In the genomic region with DNA sequence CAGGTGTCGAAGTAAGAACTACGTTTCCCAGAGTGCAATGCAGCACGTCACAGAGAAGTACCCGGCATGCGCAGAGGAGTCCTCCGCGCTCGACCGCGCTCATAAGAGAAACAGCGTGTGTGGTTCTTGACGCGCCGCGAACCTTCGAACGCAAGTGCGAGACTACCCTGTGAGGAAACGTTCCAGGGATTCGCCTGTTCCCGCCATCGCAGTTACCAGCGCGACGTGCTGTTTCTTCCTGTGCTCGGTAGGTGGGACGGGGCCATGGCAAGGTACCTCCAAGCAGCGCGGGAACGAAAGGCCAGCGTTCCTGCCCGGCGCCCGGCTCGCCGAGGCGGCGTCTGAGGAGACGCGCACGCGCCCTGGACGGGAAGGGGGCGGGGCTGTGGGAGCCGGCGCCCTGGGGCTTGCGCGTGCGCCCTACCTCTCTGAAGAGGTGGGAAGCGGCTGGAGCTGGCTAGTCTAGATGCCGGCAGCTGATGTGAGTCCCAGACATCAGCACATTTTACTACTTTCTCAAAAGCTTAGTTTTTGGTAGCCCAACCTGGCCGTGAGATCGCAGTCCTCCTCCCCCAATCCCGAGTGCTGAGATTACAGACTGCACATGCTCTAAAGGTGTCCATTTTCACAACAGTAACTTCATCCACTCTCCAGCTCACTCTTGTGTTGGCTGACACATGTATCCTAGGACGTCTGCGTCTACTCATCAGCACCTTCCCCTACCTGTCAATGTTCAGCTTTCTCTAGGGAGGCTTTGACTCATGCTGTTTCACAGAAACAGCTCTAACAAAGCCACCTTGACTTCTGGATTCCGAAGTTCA, we compare ENCODE assay signal across 8 mouse cellular contexts. TPM values are rescaled to one million over a fixed set of nuclear protein-coding genes. Genes with fewer than 3 reads are reported as not detected.
DNase-seq lines count a peak whose midpoint lies in the region; ATAC-seq and TF ChIP-seq lines count a peak whose summit lies in the region.

TSS of gene Sgf29 (plus strand) at position 79 of the 821 bp plus-strand sequence.

- TF ChIP-seq POLR2A in olfactory bulb, adult 2 months (IDR thresholded peaks at IDR 0.05; ENCODE audit: insufficient read depth, low read depth, low read length), result peak; percentile 100
- peak; percentile 92 for TF ChIP-seq POLR2A in thymus, adult 2 months (IDR thresholded peaks at IDR 0.05; ENCODE audit: control insufficient read depth, extremely low read depth, insufficient read depth, low read length, poor library complexity)

- peak within 1 kb of the TSS; percentile 95 for H3K27ac ChIP-seq in ES-E14 (ENCODE audit: insufficient read depth, low read depth, low read length, poor library complexity, severe bottlenecking)
- H3K27ac ChIP-seq in forebrain, embryonic 16.5 days (ENCODE audit: low read length), result peak within 1 kb of the TSS; percentile 93
- peak within 1 kb of the TSS; percentile 96 for H3K27ac ChIP-seq in layer of hippocampus, adult 2 months
- H3K27ac ChIP-seq in lung, embryonic 14.5 days (ENCODE audit: low read depth), result peak within 1 kb of the TSS; percentile 89
- H3K27ac ChIP-seq in olfactory bulb, adult 2 months (ENCODE audit: insufficient read depth, low read depth, low read length), result peak within 1 kb of the TSS; percentile 88
- H3K27ac ChIP-seq in thymus, adult 2 months (ENCODE audit: control insufficient read depth, insufficient read depth, low read length), result peak within 1 kb of the TSS; percentile 55

- no peaks in the 10 kb centered on the region for H3K9me3 ChIP-seq in ES-E14 (ENCODE audit: control insufficient read depth, insufficient read depth, low read depth, low read length)
- no peaks in the 10 kb centered on the region for H3K9me3 ChIP-seq in forebrain, embryonic 16.5 days (ENCODE audit: control insufficient read depth, low read length)
- H3K9me3 ChIP-seq in lung, embryonic 14.5 days (ENCODE audit: low read depth, low read length), result no peaks in the 10 kb centered on the region

- H3K4me3 ChIP-seq in ES-E14 (ENCODE audit: insufficient read depth in 1 of 2, low read depth in 1 of 2, low read length in 2 of 2, poor library complexity in 1 of 2, severe bottlenecking in 1 of 2), result peak within 1 kb of the TSS; percentile 84 to 96
- peak within 1 kb of the TSS; percentile 55 for H3K4me3 ChIP-seq in forebrain, embryonic 16.5 days (replicated peaks; ENCODE audit: low read length)
- H3K4me3 ChIP-seq in layer of hippocampus, adult 2 months, result peak within 1 kb of the TSS; percentile 72
- peak within 1 kb of the TSS; percentile 58 for H3K4me3 ChIP-seq in lung, embryonic 14.5 days (ENCODE audit: low read depth, low read length)
- peak within 1 kb of the TSS; percentile 74 for H3K4me3 ChIP-seq in olfactory bulb, adult 2 months (ENCODE audit: insufficient read depth, low read depth, low read length)
- peak within 1 kb of the TSS; percentile 59 for H3K4me3 ChIP-seq in thymus, adult 2 months (ENCODE audit: control insufficient read depth, insufficient read depth, low read length)

- H3K4me1 ChIP-seq in ES-E14 (ENCODE audit: control insufficient read depth in 2 of 2, insufficient read depth in 2 of 2, low read length in 2 of 2, poor library complexity in 1 of 2), result peaks cover 2 to 11% of the 10 kb centered on the region in 2 experiments; a peak in 2 of 4 replicates
- H3K4me1 ChIP-seq in forebrain, embryonic 16.5 days (replicated peaks; ENCODE audit: control insufficient read depth, insufficient read depth, low read length), result peaks cover 13% of the 10 kb centered on the region
- 0 out of 2 replicates have a peak, but pooled peaks cover 5% of the 10 kb centered on the region for H3K4me1 ChIP-seq in lung, embryonic 14.5 days (ENCODE audit: insufficient read depth)
- no peaks in the 10 kb centered on the region for H3K4me1 ChIP-seq in olfactory bulb, adult 2 months (ENCODE audit: control insufficient read depth, insufficient read depth, low read length)
- no peaks in the 10 kb centered on the region for H3K4me1 ChIP-seq in thymus, adult 2 months (replicated peaks; ENCODE audit: control insufficient read depth, insufficient read depth, low read length)

- intact Hi-C loops in heart, postnatal 36 days (cut with DNase I), result loop anchor here (5.0 kb wide), 1 partner anchor 108 kb away; the partner anchor contains the start of gene Mapk3

- peak; percentile 82 for DNase-seq in ES-E14 (ENCODE audit: low read depth, low spot score)
- peak; percentile 92 for DNase-seq in cerebellum, adult 11-12 months
- peak; percentile 93 to 98 for DNase-seq in heart, postnatal 36 days
- DNase-seq in layer of hippocampus, adult 2 months (ENCODE audit: low spot score in 2 of 2), result peak; percentile 91 to 93
- DNase-seq in lung, embryonic 14.5 days, result peak; percentile 95
- DNase-seq in thymus, adult 2 months, result peak; percentile 93

- whole genome bisulfite sequencing in forebrain, embryonic 16.5 days, result 1% methylated on average over 57 of the region's 57 CpGs
- WGBS in lung, embryonic 14.5 days, result 1% methylated on average over 57 of the region's 57 CpGs
- 1% methylated on average over 57 of the region's 57 CpGs for WGBS in olfactory bulb, adult 2 months
- 1% methylated on average over 57 of the region's 57 CpGs for WGBS in thymus, adult 2 months

- peak; percentile 99 for ATAC-seq in forebrain, embryonic 16.5 days
- peak; percentile 99 for ATAC-seq in lung, embryonic 14.5 days (ENCODE audit: insufficient read depth)

- H3K9ac ChIP-seq in ES-E14 (ENCODE audit: insufficient read depth, low read depth, low read length, poor library complexity, severe bottlenecking), result peak within 1 kb of the TSS; percentile 99
- peak within 1 kb of the TSS; percentile 63 for H3K9ac ChIP-seq in forebrain, embryonic 16.5 days (replicated peaks; ENCODE audit: low read depth, low read length)
- H3K9ac ChIP-seq in lung, embryonic 14.5 days, result peak within 1 kb of the TSS; percentile 73

- no peak for TF ChIP-seq CTCF in layer of hippocampus, adult 2 months (conservative IDR thresholded peaks at IDR 0.05)
- TF ChIP-seq CTCF in lung, embryonic 14.5 days (IDR thresholded peaks at IDR 0.05; ENCODE audit: low read depth), result 0 out of 2 replicates have a peak, but pooled peaks have one; percentile 8
- TF ChIP-seq CTCF in olfactory bulb, adult 2 months (IDR thresholded peaks at IDR 0.05; ENCODE audit: insufficient read depth, low read depth, low read length), result no peak
- TF ChIP-seq CTCF in thymus, adult 2 months (IDR thresholded peaks at IDR 0.05; ENCODE audit: borderline replicate concordance, control insufficient read depth, extremely low read depth, insufficient read depth, low read length, poor library complexity), result peak; percentile 66; the same call in 1 of the 2 replicates

- H3K27me3 ChIP-seq in forebrain, embryonic 16.5 days (replicated peaks; ENCODE audit: control insufficient read depth, insufficient read depth, low read length), result no peaks in the 10 kb centered on the region
- no peaks in the 10 kb centered on the region for H3K27me3 ChIP-seq in lung, embryonic 14.5 days (ENCODE audit: insufficient read depth, low read length)
- no peaks in the 10 kb centered on the region for H3K27me3 ChIP-seq in thymus, adult 2 months (ENCODE audit: control insufficient read depth, insufficient read depth, low read length)

- no peaks in the 10 kb centered on the region for H3K36me3 ChIP-seq in ES-E14 (ENCODE audit: control insufficient read depth, insufficient read depth, low read length, poor library complexity, severe bottlenecking)
- no peaks in the 10 kb centered on the region for H3K36me3 ChIP-seq in forebrain, embryonic 16.5 days (ENCODE audit: control insufficient read depth, insufficient read depth)
- no peaks in the 10 kb centered on the region for H3K36me3 ChIP-seq in lung, embryonic 14.5 days (ENCODE audit: insufficient read depth)
- H3K36me3 ChIP-seq in thymus, adult 2 months (ENCODE audit: control insufficient read depth, insufficient read depth, low read length), result no peaks in the 10 kb centered on the region

- peak within 1 kb of the TSS; percentile 70 for H3K4me2 ChIP-seq in forebrain, embryonic 16.5 days (ENCODE audit: low read length)
- peak within 1 kb of the TSS; percentile 83 for H3K4me2 ChIP-seq in lung, embryonic 14.5 days

- in situ Hi-C loops in ES-E14 (cut with MboI; ENCODE audit: low sequenced_read_pairs in 2 of 2, unreplicated experiment in 2 of 2), result no loop called here

TF ChIP-seq in ES-E14, 5 proteins besides CTCF, POLR2A, EP300 and RAD21:
- TF ChIP-seq ZNF384 (IDR thresholded peaks at IDR 0.05; ENCODE audit: low read depth, low read length) (no peak), ZC3H11A (IDR thresholded peaks at IDR 0.05; ENCODE audit: borderline replicate concordance, low read depth, low read length) (no peak), HCFC1 (IDR thresholded peaks at IDR 0.05; ENCODE audit: borderline replicate concordance, insufficient read depth, low read length) (peak; percentile 96), CHD2 (IDR thresholded peaks at IDR 0.05; ENCODE audit: low read depth, low read length) (no peak)

RNA-seq across cellular contexts. Expression of gene Sgf29, which starts in this region (rescaled TPM):
- total RNA-seq in ES-E14 (2012; rRNA removed), result 35.8 and 55.3 TPM in 2 replicates
- 55.8 and 57.5 TPM in 2 replicates for polyA plus RNA-seq in forebrain, embryonic 16.5 days (2015; fragmentation: Nextera tagmentation; extraction: Ambion mirVana)
- 10 to 100 TPM; 21.8 to 25.2 TPM for total RNA-seq in heart, postnatal 36 days (2021)
- 10 to 100 TPM; 27.8 to 28.4 TPM for total RNA-seq in layer of hippocampus, adult 2 months (2021)
- polyA plus RNA-seq in lung, embryonic 14.5 days (2014; fragmentation: Nextera tagmentation; extraction: Ambion mirVana), result 49.5 and 61.3 TPM in 2 replicates
- polyA plus RNA-seq in olfactory bulb, adult 2 months (2012; ENCODE audit: insufficient read depth, insufficient read length, low replicate concordance, missing spikeins), result not detected in 2 replicates
- 72.9 and 99.6 TPM in 2 replicates for polyA plus RNA-seq in thymus, adult 2 months (2012; rRNA removed)

Comparison
In these comparisons a context has a peak if more than half of its experiments do, and no peak if none do; other contexts are left out.
1. Peak in every context shown above with its lines: DNase-seq, ATAC-seq, H3K4me3 ChIP-seq and H3K27ac ChIP-seq.
2. RNA of gene Sgf29 (polyA plus RNA-seq): 72.9 to 99.6 TPM in thymus, adult 2 months, 49.5 to 61.3 TPM in lung, embryonic 14.5 days and 55.8 to 57.5 TPM in forebrain, embryonic 16.5 days; not detected in olfactory bulb, adult 2 months; every median in the first group is over 10 times any median in the second.
3. CTCF ChIP-seq: peak in lung, embryonic 14.5 days (single experiment) and thymus, adult 2 months (single experiment); none in layer of hippocampus, adult 2 months (single experiment) and olfactory bulb, adult 2 months (single experiment).